Mouse (Mus musculus) layer of hippocampus, adult 18-20 months (tissue): Measurements from ENCODE around the gene Cib1. TPM values are rescaled to one million over a fixed set of nuclear protein-coding genes. Genes with fewer than 3 reads are reported as not detected.

Experiments used
- DNase-seq, 2 experiments: peaks; one replicate each; pipeline ENCODE4 v3.0.0; 2022; ENCODE audit warnings: low spot score in 2 of 2
- total RNA-seq, 2 experiments: library from RNA; stranded (reverse); gene quantifications; 2 replicates each; pipeline ENCODE4 v1.2.3; 2021

Gene Cib1
- total RNA-seq, 2 experiments from 2014 or later = 22.3 to 25.3 TPM

DNA sequence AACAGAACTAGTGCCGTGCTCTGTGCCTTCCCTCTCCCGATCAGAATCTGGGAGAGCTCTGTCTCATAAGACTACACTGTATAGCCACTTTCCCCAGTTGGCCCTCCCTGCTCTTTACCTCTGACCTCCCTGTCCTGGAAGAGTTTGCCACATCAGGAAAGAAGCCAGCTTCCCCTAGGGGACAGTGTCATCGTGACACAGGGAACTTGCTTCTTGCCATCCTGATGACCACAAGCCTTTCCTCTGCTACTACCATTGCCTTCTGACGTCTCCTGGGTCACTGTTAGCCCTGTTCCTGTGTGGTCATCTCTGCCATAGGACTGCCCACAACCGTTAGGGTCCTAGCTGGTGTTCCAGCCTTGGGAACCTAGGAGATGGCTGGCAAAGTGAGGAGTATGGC is 29.7 kb downstream of the Cib1 start:
- no peak for DNase-seq

DNA sequence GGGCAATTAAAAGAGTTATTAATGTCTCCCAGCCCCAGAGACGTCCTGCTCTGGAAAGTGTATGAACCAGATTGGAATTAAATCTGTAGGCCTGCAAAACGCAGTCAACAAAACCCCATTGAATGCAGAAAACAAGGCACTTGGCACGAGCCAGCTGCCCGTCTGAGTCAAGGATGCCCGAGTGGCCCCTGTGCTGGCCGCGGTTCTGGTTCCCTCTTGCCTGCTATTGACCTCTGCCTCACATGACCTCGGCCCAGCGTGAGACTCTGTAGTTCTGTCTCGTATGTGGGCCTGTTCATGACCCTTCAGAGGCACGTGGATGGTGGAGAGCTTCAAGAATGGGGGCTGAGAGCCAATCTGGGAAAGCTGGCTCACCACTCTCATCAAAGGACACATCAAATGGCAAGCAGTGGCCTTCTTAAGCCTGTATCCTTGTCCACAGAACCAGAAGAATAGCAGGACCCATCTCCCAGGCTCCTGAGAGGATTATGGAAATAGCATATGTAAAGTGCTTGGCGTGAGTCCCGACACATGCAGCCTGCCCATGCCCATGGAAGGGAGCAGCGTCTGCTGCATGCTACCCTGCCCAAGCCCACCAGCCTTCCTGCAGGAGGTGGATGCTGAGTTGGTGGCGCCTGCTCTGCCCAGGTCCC is 30.6 kb downstream of the Cib1 start:
- DNase-seq = no peak

DNA sequence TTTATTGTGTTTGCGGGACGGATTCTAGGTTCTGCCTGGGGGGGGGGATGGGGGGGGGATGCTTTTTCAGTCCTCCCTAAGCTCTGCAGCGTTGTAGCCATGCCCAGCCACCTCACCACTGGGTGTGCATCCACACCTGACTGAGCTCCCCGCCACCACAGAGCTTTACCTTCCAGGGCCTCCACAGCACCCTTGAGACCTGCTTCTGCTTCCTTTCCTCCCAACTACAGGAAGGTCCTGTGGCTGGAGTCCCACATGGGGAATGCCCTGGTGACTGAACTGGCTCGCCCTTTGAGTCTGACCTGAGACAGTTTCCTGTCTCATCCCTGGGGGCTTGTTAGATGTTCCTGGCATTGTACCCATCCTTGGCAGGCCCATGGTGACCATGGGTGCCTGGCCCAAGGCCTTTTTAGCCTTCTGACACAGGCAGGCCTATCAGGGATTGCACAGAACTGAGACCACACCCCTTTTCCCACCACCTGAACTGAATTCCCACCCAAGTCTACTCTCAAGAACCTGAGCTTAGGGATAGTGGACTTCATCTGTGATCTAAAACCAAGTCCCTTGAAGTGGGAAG is 31.6 kb downstream of the Cib1 start:
- no peak for DNase-seq

DNA sequence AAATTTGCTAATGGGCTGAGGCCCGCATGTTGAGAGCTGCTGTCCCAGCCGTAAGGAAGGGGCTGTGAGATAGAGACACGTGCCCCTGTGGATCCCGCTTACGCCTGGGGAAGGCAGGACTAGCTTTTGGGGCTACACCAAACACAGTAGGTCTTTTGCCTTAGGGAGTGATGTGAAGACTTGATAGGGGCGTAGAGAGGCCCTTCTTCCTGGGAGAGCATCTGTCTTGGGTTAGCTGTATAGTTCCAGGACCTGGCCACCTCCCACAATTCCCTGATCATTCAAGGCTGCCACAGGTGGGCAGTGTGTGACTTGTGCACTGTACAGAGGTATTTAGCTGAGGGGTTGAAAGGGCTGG is 32.0 kb downstream of the Cib1 start:
- DNase-seq = no peak

DNA sequence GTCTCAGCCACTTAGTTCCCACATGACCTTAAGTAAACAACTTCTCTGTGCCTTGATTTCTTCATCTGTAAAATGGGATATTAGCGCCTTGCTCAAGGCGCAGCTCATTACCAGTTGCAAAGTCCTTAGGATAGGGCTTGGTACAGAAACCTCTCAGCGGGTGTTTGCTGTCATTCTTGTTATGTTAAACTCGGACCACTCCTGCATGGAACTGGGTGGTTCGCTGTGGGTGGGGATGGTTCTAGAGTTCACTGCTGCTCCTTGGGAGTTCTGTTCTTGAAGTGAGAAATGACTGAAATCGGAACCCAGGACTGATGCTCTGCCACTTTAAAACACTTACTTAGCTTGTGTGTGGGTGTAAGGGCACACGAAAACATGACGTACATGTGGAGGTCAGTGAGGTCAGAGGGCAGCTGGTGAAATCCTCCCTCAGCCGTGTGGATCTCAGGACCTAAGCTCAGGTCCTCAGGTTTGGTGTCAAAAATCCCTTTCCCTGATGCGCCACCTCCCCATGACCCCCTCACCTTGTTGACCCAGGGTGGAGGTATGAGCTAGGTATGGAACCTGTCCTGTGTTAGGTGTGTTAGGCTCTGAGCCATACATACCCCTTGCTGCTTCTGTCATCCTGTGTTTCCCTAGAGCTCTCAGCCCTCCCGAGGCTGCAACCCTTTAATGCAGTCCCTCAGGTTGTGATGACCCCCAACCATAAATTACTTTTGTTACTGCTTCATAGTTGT is 32.6 kb downstream of the Cib1 start:
- no peak for DNase-seq

DNA sequence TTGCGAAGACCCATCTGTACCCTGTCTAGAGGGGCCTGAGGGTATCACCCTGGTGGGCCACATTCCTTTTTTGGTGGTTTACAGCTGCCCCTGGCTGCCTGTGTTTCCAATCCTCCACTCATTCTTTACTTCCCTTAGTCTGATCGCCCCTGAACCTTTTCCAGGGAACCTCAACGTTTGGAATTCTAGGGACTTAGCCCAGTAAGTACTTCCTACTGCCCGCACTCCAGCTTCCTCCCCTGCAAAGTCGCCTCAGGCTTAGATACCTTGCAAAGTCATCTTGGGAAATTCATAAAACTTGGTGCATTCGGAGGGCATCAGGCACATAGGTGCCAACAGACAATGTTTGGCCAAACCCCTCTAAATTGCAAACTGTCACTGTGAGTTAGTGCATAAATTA is 33.3 kb downstream of the Cib1 start:
- DNase-seq = no peak

DNA sequence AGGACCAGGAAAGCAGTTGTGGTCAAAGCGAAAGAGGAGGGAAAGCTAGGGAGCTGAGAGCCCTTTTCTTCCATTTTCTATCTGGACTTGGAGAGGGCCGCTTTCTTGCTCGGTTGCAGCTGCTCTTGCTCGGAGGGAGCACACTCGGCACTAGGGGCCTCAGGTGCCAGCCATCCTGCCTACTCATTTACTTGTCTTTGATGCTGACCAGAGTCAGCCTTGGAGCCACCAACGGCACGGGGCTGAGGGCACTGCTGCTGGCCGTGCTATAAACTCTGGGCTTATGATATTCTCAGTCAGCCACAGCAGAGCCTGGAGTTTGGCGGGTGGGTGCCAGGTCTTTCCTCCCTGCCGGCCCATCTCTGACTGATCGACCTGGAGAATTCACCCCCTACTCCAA is 33.8 kb downstream of the Cib1 start:
- DNase-seq = no peak

DNA sequence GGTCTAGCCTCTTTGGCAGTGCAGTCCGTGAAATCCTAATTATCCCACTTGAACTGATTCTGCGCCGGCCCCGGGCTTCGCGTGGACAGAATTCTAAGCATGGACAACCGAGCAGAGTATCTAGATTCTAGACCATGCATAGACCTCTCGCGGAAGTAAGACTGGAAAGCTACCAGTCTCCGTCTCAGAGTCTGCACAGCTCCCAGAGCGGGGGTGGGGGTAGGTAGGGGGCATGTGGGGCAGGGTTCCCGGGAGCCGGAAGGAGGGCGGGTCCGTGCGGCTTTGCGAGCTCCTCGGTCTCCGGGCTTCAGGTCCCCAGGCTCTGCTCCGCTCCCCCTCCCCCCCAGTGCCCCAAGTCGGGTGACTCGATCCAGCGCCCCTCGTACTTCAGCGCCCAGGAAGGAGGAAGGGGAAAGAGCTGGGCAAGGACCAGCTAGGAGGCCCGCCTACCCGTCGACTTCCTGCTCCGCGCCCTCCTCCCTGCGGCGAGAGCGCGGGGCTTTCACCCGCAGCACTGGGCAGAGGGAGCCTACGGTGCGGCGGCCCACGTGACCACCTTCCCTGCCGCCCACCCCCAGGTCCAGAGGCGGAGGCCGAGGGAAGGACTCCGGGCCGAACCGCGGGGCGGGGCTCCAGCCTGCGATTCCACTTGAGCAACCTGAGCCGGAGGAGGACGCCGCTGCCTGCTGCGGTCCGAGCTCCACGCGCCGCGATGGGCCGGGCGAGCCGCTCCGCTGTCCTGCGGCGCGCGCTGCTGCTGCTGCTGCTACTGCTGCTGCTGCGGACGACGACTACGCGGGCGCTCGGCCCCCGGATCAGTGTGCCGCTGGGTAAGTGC is 34.5 kb downstream of the Cib1 start:
- peak; percentile 69 to 70 for DNase-seq

DNA sequence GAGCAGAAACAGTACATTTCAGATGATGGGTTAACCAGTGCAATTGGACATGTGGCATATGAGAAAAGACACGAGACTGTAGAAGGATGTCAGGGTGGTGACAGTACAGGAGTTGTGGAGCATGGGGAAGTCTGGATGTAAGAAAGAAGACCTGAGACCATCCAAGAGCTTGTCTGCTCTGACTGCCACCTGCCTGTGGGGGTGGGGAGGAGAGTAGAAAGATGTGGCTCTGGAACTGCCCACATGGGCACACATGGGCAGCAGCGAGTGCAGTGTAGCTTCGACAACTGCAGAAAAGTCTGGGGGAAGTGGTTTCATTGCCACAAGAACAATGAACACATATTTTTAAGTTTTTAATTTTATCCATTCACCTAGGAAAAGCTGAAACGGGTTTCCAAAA is 35.2 kb downstream of the Cib1 start:
- DNase-seq = no peak

DNA sequence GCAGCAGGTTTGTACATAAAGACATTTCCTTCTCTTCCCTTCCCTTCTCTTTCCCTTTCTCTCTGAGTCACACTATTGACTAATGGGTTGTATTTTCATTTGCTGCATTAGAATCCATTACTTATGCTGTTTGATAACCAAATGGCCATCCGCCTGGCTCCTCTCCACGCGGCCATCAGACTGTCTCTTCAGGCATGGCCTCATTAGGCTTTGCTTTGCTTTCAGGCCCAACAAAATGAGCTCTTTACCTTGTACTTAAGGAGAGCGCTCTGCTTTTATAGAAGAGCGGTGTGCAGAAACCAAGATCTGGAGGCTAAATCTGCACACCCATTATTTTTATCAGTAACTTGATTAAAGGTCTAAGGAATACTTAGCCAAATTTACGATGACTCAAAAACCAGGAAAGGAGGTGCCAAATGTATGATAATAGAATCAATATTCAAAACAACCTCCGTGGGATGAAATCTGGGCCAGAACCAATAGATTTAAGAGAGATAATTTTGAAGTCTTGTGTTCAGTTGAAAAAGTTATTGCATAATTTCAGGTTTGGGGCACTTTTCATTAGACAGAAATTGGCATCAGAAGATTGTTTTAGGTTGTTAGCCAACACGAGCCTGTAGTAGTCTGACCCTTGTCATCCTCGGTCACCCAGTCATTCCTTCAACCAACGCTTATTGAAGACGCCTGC is 36.9 kb downstream of the Cib1 start:
- no peak for DNase-seq

DNA sequence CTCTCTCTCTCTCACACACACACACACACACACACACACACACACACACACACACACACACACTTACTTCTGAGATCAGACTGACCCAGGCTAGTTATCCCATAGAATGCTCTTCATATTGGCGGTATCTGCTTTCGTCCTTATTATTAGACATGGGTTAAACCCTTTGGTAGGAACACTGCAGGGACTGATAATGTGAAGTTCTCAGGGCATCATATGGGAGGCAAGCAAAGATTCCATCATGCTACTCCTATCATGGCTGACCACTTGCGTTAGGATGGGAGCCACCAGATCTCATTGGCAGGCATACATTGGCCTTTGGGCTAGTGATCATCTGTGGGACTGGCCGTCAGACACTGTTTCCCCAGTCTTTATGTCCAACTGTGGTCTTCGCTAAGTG is 37.5 kb downstream of the Cib1 start:
- DNase-seq = no peak

DNA sequence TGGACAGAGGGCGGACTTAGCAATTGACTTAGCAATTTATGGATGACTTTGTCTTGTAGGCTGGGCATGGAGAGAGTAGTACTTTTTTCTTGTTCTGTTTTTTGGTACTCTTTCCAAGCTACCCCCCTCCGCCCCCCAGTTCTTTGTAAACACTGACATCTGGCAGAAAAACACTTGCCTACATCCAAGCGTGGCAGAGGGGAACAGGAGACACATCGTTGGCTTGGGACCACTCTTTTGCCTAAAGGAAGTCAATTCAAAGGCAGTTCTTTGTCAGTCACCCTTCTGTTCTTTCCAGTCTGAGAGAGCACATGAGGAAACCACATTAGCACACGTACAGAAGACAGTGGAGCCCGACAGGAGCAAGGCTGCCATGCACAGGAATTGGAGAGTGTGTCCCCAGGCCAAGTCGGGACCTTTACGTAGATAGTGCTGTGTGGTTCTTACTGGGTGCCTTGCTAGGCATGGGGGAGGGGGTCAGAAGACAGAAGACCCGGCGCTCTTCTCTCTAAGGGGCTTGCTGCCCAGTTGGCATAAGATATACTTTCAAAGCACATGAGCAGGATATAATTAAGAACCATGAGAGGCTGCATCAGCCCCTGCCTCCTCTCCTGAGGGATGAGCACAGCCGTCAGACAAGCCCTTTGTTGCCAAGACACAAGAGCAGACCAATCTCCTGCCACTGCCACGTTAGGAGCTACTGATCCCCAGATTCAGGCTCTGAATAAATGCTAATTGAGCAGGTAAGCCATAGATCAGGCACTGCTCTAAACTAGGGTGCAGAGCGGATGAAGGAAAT is 38.5 kb downstream of the Cib1 start:
- DNase-seq = no peak

DNA sequence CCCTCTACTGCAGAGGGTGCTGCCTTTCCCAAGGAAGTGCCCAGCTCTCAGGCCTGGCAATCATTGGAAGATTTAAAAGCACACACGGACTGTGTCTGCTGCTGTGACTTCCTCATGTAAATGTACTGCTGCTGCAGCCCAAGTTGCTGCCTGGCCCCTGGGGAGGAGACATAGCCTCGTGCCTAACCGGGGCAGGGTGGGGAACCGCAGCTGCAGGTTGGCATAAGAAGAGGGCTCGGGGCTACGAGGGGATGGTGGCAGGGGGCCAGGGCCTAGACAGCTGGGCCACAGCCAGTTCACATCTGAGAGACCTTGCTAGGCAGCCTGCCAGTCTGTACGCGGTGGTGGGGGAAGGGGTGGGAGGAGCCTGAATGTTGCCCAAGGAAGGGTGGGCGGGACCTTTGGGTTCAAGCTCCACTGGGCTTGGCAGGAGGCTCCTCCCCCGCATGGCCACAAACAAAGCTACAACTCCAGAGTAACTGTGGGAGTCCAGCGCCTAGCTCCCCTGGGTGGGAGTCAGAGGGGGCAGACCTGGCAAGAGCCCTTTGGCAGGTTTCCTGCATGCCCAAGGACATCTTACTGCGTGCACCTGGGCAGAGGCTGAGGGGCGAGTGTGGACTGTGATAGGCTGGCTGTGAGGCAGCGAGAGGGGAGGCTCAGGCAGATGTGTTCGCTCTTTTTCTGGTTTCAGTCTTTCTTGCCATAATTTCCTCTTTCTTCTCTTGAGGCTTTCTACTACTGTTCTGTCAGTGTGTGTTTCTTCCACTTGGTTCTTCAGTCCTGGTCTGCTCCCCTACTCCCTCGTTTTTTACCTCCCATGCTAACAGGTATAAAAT is 40.2 kb downstream of the Cib1 start:
- peak in 1 of 2 experiments; percentile 65 for DNase-seq

DNA sequence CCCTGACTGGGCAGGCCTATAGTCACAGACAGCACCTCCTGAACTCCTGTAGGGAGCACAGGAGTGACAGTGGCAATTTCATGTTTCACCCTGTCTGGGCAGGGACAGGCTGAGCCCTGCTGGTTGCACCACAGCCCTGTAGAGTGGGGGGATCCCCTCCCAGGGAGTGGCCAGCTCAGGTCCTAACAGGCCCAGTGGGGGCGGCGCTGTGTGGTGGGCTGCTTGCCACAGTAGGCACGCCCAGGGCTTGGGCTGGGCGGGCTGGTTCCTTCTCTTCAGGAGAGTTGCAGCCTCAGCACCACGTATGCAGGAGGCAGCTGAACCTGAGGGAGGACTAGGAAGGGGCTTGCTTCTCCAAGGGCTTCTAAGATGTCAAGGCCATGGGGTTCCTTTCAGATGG is 41.2 kb downstream of the Cib1 start:
- no peak for DNase-seq

DNA sequence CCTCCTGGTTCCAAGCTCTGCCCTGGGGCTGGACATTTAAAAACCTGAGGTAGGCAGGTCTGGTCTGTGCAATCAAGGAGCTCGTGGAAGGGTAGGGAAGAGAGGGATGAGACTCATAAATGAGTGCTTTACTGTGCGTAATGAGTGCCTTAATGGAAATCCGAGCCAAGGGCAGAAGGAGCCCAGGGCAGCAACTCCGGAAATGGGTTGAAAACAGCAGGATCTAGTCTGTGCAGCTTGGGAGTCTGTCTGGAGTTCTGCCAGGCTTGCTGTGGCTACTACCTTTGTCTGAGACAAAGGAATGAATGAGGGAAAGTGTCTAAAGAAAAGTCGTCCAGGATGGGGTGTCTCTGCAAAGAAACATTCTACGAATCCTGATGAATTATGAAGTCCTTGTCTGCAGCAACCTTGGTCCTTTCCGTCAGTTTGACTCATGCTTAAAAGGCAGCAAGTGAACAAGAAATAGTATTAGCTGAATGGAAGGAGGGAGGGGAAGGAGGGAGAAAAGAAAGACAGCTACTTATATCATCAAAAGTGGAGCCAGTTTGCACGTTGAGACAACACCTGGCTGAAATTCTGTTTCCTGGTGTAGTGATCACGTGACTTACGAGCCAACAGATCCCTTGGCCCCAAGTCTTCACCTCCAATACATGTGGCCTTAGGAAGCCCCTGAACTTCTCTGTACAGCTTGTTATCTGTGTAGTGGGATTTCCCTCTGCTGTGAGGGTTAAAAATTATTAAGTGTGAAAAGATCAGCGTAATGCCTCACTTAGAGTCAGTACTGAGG is 43.3 kb downstream of the Cib1 start:
- DNase-seq = no peak

DNA sequence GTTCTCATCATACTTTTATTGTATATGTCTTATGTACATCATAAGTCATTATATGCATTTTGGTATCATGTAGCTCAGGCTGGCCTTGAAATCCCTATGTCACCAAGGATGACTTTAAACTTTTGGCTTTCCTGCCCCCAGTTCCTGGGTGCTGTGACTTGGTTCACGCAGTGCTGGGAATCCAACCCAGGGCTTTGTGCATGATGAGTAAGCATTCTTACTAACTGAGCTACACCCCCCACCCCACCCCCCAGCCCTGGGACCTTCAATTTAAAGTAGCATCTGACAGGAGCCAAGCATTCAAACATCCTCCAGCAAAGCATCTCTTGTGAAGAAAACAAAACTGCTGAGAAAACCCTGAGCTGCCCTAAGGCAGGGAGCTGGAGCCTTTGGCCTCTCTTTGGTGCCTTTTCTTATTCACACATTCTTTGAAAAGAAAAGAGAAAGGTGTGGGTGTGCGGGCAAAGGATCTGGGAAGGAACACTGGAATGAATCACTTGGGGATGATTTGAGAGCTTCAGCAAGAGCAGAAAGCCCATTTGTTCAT is 44.0 kb downstream of the Cib1 start:
- no peak for DNase-seq

DNA sequence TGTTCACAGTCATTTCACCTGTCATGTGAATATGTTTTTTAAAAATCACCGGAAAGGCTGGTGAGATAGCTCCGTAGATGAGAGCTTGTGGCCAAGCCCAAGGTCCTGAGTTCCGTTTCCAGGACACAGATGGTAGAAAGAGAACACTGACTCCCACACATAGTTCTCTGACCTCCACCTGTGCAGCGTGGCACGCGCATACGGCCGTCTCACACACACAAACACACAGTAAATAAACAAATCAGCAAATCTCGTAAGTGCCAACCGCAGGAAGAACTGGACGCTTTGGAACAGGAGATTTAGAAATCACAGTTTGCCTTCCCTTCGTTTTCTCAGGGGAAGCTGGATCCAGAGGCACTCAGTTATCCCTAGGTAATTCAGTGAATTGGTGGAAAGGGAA is 45.1 kb downstream of the Cib1 start:
- no peak for DNase-seq

DNA sequence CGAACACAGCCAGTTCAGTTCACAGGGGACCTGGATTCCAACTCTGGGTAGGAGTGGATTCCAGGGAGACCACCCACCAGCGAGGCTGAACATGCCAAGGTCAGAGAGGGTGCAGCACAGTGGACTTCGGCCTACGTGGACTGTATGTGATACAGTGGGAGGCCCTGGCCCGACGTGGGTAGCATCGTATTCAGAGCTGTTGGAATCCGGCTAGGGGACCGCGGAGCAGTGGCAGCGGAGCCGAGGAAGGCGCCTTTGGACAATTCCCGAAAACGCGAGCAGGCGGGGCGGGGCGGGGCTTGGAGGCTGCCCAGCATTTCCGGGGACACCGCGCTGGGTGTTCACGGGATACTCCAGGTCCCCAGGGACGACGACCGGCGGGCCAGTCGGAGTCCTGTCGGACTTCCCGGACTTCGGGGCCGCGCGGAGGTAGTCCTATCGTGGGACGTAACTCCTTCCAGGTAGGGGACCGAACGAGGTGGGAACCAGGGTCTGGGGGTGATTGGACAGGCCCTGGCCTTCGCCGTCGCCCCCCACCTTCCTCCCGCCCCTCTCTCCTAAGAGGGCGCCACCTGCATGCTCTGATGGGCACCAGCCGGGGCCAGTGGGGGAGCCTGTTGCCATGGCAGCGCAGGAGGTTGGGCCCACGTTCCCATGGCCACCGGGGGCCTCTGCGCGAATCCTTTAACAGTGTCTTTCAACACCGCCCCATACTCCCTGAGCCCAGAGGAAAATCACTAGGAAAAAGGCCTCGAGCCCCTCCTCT is 45.9 kb downstream of the Cib1 start, which contains the start of gene Sema4b:
Sema4b (plus strand) TSS at position 311 of the 766 bp plus-strand sequence.
- peak; percentile 95 to 96 for DNase-seq
